Mouse (Mus musculus) left cerebral cortex, postnatal 14 days (tissue): ENCODE results near the gene Nuf2. TPM values are rescaled to one million over a fixed set of nuclear protein-coding genes. Genes with fewer than 3 reads are reported as not detected.
"Not testable (repeated sequence)": the region's sequence is repeated elsewhere in the genome, so short reads cannot be mapped to it uniquely, and the experiment has no call there.

Experiments
- DNase-seq, 2 experiments: peaks; one replicate each; pipeline ENCODE4 v3.0.0; 2021 to 2022; ENCODE audit warnings: low spot score in 2 of 2, mixed read lengths in 1 of 2
- intact Hi-C: fragments of 180-260 bp; cut with DNase I; formaldehyde crosslinking; loops from one replicate; pipeline ENCODE4 v1.15.1; 2025
- long read RNA-seq, 2 experiments: library from polyadenylated mRNA; stranded (forward); transcript quantifications; one replicate each; pipeline ENCODE4 v2.0.0; 2021
- total RNA-seq, 2 experiments: library from RNA; stranded (reverse); gene quantifications; 2 replicates each; pipeline ENCODE4 v1.2.3; 2021

Nuf2 gene
- total RNA-seq = 1 to 10 TPM; 1.8 to 3.1 TPM
- long read RNA-seq, experiment 1, partial matches to known transcripts = 0 of 1 reads
- long read RNA-seq, experiment 1, other reads (novel, unspliced or antisense) = 1 of 1 reads
- long read RNA-seq, experiment 2 = 0 reads

GRCm38 (mm10) chr1:169530876-169531701 lies at the start of gene Nuf2:
TSS of gene Nuf2 (minus strand) at chr1:169531464.
- peak; percentile 98 to 99 for DNase-seq
- intact Hi-C loops = loop anchor here (1.0 to 5.0 kb wide), 3 partner anchors 141 to 388 kb away; partner anchors contain the start of gene Rgs4

- intact Hi-C loops = no loop called here
- DNase-seq = no peak
Measured at GRCm38 (mm10) chr1:169579572-169579971, 48.3 kb upstream of the Nuf2 start.

- intact Hi-C loops = no loop called here
- no peak for DNase-seq
Measured at GRCm38 (mm10) chr1:169574136-169574535, 42.9 kb upstream of the Nuf2 start.

GRCm38 (mm10) chr1:169555621-169556020 lies 24.4 kb upstream of the Nuf2 start:
- no peak for DNase-seq
- intact Hi-C loops = no loop called here

- DNase-seq = no peak
- intact Hi-C loops = no loop called here
Measured at GRCm38 (mm10) chr1:169555019-169555418, 23.8 kb upstream of the Nuf2 start.

- intact Hi-C loops = no loop called here
- DNase-seq = no peak
Measured at GRCm38 (mm10) chr1:169553446-169553845, 22.2 kb upstream of the Nuf2 start.

GRCm38 (mm10) chr1:169540415-169540814 lies 9.2 kb upstream of the Nuf2 start:
- intact Hi-C loops = no loop called here
- DNase-seq = no peak

- intact Hi-C loops = loop anchor here (1.0 to 5.0 kb wide), 3 partner anchors 140 to 387 kb away; partner anchors contain the start of gene Rgs4
- peak; percentile 86 to 89 for DNase-seq
Measured at GRCm38 (mm10) chr1:169531702-169532535, 655 bp upstream of the Nuf2 start.

GRCm38 (mm10) chr1:169529996-169530518 lies 1.2 kb downstream of the Nuf2 start:
- intact Hi-C loops = loop anchor here (5.0 kb wide), 2 partner anchors 142 to 217 kb away; partner anchors contain the start of gene Rgs4
- no peak for DNase-seq

- no peak for DNase-seq
- intact Hi-C loops = no loop called here
Measured at GRCm38 (mm10) chr1:169526006-169526680, 5.1 kb downstream of the Nuf2 start.

GRCm38 (mm10) chr1:169519337-169519736 lies 11.9 kb downstream of the Nuf2 start:
- intact Hi-C loops = no loop called here
- peak in 1 of 2 experiments; percentile 42 for DNase-seq

GRCm38 (mm10) chr1:169517899-169518517 lies 13.3 kb downstream of the Nuf2 start:
- DNase-seq, intact Hi-C loops: not testable (repeated sequence)

- intact Hi-C loops = no loop called here
- DNase-seq = no peak
Measured at GRCm38 (mm10) chr1:169517376-169517892, 13.8 kb downstream of the Nuf2 start.

GRCm38 (mm10) chr1:169506354-169506753 lies 24.9 kb downstream of the Nuf2 start:
- intact Hi-C loops = no loop called here
- no peak for DNase-seq

GRCm38 (mm10) chr1:169502876-169503275 lies 28.4 kb downstream of the Nuf2 start:
- intact Hi-C loops = no loop called here
- DNase-seq = no peak

GRCm38 (mm10) chr1:169495621-169496020 lies 35.6 kb downstream of the Nuf2 start:
- peak; percentile 79 to 82 for DNase-seq
- intact Hi-C loops = no loop called here

GRCm38 (mm10) chr1:169491561-169491960 lies 39.7 kb downstream of the Nuf2 start:
- intact Hi-C loops = no loop called here
- no peak for DNase-seq

GRCm38 (mm10) chr1:169485408-169485885 lies 45.8 kb downstream of the Nuf2 start:
- intact Hi-C loops = no loop called here
- DNase-seq = peak; percentile 37 to 63
